Mouse (Mus musculus) hindbrain, embryonic 11.5 days (tissue): ENCODE data around the gene Zbtb8a. TPM values are rescaled to one million over a fixed set of nuclear protein-coding genes. Genes with fewer than 3 reads are reported as not detected.

Experiments used
- ATAC-seq: fragments of 200-750 bp; cut with Nextera tagmentation; 2 replicates; pipeline ENCODE4 v1.8.0; 2017; ENCODE audit warnings: mild to moderate bottlenecking, moderate TSS enrichment, moderate library complexity; ENCODE audit not compliant: low FRiP score
- DNase-seq: peaks from one replicate; pipeline ENCODE4 v3.0.0-alpha.2; 2015; ENCODE audit warnings: low spot score
- H3K27ac ChIP-seq: fragments of 300-500 bp; sonication (generic); 2 replicates; pipeline ENCODE4 v1.5.1; 2014; ENCODE audit warnings: mild to moderate bottlenecking, low read depth, low read length
- H3K27me3 ChIP-seq: fragments of 300-500 bp; sonication (generic); 2 replicates; pipeline ENCODE4 v1.6.1; 2014; ENCODE audit warnings: mild to moderate bottlenecking, low read length, moderate library complexity, mixed read lengths; ENCODE audit not compliant: control insufficient read depth, insufficient read depth
- H3K36me3 ChIP-seq: fragments of 300-500 bp; sonication (generic); 2 replicates; pipeline ENCODE4 v1.6.1; 2014; ENCODE audit warnings: mild to moderate bottlenecking, low read length, moderate library complexity, mixed read lengths; ENCODE audit not compliant: control insufficient read depth, insufficient read depth
- H3K4me1 ChIP-seq: fragments of 300-500 bp; sonication (generic); replicated peaks from 2 replicates; pipeline ENCODE4 v1.6.1; 2014; ENCODE audit warnings: low read length, mixed read lengths; ENCODE audit not compliant: control insufficient read depth, insufficient read depth
- H3K4me2 ChIP-seq: fragments of 300-500 bp; sonication (generic); replicated peaks from 2 replicates; pipeline ENCODE4 v1.6.1; 2014; ENCODE audit warnings: mild to moderate bottlenecking, low read depth, low read length
- H3K4me3 ChIP-seq: fragments of 300-500 bp; sonication (generic); 2 replicates; pipeline ENCODE4 v1.5.1; 2014; ENCODE audit warnings: low read depth, low read length
- H3K9ac ChIP-seq: fragments of 300-500 bp; sonication (generic); 2 replicates; pipeline ENCODE4 v1.6.1; 2014; ENCODE audit warnings: low read depth, low read length
- H3K9me3 ChIP-seq: fragments of 300-500 bp; sonication (generic); 2 replicates; pipeline ENCODE4 v1.6.1; 2016; ENCODE audit warnings: low read length; ENCODE audit not compliant: control insufficient read depth
- WGBS: fragments of 180-500 bp; shearing (Covaris S2); extraction: QIAGEN DNeasy Blood & Tissue Kit; methylation state at CpG from one replicate; pipeline ENCODE4 v1.1.7; 2014; 5-methylcytosine and 5-hydroxymethylcytosine counted together
- polyA plus RNA-seq: library from polyadenylated mRNA; unstranded; fragments of >200 nt; fragmentation: Nextera tagmentation; extraction: Ambion mirVana; gene quantifications from 2 replicates; pipeline ENCODE4 v1.2.1, GENCODE M21; 2014

Zbtb8a gene
- polyA plus RNA-seq, 1 experiment from 2014 or later = 11.5 TPM

DNA sequence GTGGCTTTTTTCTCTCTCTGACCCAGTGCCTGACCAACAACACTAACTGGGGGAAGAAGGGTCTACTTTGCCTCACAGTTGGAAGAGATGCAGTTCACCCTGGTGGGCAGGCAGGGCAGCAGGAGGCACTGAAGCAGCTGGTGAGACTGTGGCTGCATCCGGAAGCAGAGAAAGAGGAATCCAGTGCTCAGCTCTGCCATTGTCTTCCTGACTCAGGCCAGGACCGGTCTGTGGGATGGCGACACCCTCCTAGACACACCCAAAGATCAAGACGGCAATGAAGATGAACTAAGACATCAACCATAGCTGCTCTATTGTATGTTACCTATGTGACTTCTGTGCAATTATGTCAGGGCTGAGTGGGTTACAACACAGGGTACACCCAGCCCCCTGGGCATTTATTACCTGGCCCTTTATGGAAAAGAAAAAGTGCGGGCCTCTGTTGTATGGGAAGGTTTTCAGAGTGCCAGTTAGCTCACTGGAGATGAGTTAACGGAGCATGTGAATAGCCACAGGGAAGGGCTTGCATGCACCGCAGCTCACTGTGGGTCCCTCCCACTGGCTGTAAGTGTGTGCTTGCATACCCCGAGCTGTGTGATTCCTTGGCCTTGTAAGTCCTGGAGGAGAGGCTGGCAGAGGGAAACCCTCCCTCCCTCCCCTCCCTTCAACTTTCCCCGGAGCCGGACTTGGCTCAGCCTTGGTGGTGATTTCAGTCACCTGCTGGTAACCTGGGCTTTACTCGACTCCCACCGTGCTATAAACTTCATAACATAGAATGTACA lies 16.4 kb upstream of the Zbtb8a start:
- Histone ChIP-seq H3K4me3 (no peak overlapping the region), H3K27ac (no peak overlapping the region), H3K27me3 (no peaks in the 10 kb centered on the region), H3K36me3 (no peaks in the 10 kb centered on the region), H3K9ac (no peak overlapping the region), H3K9me3 (no peaks in the 10 kb centered on the region), H3K4me2 (no peak overlapping the region), H3K4me1 (no peaks in the 10 kb centered on the region)
- WGBS = 50% methylated on average over 12 of the region's 12 CpGs
- DNase-seq = no peak
- ATAC-seq = no peak

GRCm38 (mm10) chr4:129390936-129391557 lies 13.1 kb upstream of the Zbtb8a start:
- Histone ChIP-seq H3K9me3 (no peaks in the 10 kb centered on the region), H3K27ac (no peak overlapping the region), H3K4me2 (no peak overlapping the region), H3K36me3 (no peaks in the 10 kb centered on the region), H3K9ac (no peak overlapping the region), H3K27me3 (no peaks in the 10 kb centered on the region), H3K4me1 (0 out of 2 replicates have a peak, but pooled peaks cover 3% of the 10 kb centered on the region), H3K4me3 (no peak overlapping the region)
- ATAC-seq (no peak), DNase-seq (no peak)
- 91% methylated on average over 7 of the region's 7 CpGs for WGBS

DNA sequence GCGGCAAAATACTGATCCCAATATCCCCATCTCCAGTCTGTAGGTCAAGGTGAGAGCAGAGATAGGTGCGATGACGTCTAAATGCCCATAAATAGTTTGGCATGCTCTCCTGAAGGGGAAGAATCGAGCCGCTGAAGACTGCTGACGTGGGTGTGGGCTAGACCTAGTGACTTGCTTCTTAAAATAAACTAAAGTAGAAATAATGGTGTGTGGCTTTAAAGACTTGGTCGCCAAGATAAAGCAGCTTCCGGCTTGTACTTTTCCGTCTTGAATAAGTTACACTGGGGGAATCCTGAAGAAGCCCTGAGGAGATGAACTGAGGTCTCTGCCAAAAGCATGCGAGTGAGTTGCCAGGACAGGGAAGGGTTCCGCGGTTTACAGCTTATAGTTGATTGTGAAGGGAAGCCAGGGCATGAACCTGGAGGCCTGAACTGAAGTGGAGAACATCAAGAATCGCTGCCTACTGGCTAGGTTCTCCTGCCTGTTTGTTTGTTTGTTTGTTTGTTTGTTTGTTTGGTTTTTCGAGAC lies 12.4 kb upstream of the Zbtb8a start:
- Histone ChIP-seq H3K4me2 (no peak overlapping the region), H3K9me3 (no peaks in the 10 kb centered on the region), H3K4me1 (0 out of 2 replicates have a peak, but pooled peaks cover 3% of the 10 kb centered on the region), H3K9ac (no peak overlapping the region), H3K4me3 (no peak overlapping the region), H3K27ac (no peak overlapping the region), H3K36me3 (no peaks in the 10 kb centered on the region), H3K27me3 (no peaks in the 10 kb centered on the region)
- no peak for ATAC-seq
- 91% methylated on average over 14 of the region's 14 CpGs for WGBS
- no peak for DNase-seq

- 0 out of 2 replicates have a peak, but pooled peaks cover 3% of the 10 kb centered on the region for H3K4me1 ChIP-seq
- ATAC-seq (no peak), DNase-seq (peak; percentile 65)
- no peak overlapping the region for H3K4me3 ChIP-seq
- H3K27ac ChIP-seq = no peak overlapping the region
- H3K9me3 ChIP-seq = no peaks in the 10 kb centered on the region
- 55% methylated on average over 5 of the region's 5 CpGs for WGBS
- no peaks in the 10 kb centered on the region for H3K36me3 ChIP-seq
- H3K4me2 ChIP-seq = no peak overlapping the region
- no peaks in the 10 kb centered on the region for H3K27me3 ChIP-seq
- no peak overlapping the region for H3K9ac ChIP-seq
Observed at GRCm38 (mm10) chr4:129388404-129388803, 10.5 kb upstream of the Zbtb8a start.

DNA sequence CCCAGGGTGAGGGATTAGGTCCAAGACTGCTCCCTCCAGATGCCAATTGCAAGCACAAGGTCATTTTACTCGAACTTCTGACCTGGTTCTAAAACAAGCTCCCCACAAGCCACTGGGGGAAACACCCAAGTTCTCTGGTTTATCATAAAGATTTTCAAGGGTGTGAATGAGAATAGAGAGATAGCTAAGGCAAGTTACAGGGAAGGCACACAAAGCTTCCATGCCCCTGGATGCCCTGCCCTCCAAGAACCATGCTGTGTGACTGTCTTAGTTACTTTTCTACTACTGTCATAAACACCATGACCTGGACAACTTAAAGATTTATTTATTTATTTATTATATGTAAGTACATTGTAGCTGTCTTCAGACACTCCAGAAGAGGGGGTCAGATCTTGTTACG lies 9.1 kb upstream of the Zbtb8a start:
- no peak overlapping the region for H3K27ac ChIP-seq
- 72% methylated on average over 1 of the region's 2 CpGs for WGBS
- no peaks in the 10 kb centered on the region for H3K27me3 ChIP-seq
- no peak overlapping the region for H3K4me3 ChIP-seq
- H3K4me1 ChIP-seq = 0 out of 2 replicates have a peak, but pooled peaks cover 3% of the 10 kb centered on the region
- DNase-seq = no peak
- no peak overlapping the region for H3K4me2 ChIP-seq
- no peaks in the 10 kb centered on the region for H3K9me3 ChIP-seq
- ATAC-seq = no peak
- H3K9ac ChIP-seq = no peak overlapping the region
- H3K36me3 ChIP-seq = no peaks in the 10 kb centered on the region

DNA sequence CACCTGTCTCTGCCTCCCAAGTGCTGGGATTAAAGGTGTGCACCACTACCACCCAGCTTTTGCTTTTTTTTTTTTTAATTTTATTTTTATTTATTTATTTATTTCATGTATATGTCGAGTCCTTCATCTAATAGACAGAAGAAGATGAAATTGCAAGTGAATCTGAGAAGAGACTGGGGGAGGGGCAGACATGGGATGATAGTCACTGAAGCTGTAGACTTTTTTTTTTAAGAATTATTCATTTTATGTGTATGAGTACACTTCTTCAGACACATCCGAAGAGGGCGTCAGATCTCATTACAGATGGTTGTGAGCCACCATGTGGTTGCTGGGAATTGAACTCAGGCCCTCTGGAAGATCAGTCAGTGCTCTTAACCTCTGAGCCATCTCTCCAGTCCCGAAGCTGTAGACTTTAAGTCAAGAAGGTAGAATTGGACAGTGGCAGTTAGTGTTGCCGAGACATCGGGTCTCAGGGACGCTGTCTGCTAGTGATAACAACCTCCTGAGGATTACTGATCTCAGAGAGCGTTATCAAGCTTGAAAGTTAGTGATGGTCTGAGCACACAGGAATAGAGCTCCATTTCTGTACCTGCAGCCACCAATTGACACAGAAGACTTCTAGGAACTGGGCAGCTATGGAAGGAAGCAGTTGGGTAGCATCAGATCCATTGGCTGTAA lies 8.5 kb upstream of the Zbtb8a start:
- Histone ChIP-seq H3K27me3 (no peaks in the 10 kb centered on the region), H3K36me3 (no peaks in the 10 kb centered on the region), H3K4me2 (no peak overlapping the region), H3K4me1 (0 out of 2 replicates have a peak, but pooled peaks cover 3% of the 10 kb centered on the region), H3K4me3 (no peak overlapping the region), H3K9ac (no peak overlapping the region), H3K27ac (no peak overlapping the region), H3K9me3 (no peaks in the 10 kb centered on the region)
- DNase-seq = no peak
- WGBS = 90% methylated on average over 8 of the region's 8 CpGs
- ATAC-seq = no peak

DNA sequence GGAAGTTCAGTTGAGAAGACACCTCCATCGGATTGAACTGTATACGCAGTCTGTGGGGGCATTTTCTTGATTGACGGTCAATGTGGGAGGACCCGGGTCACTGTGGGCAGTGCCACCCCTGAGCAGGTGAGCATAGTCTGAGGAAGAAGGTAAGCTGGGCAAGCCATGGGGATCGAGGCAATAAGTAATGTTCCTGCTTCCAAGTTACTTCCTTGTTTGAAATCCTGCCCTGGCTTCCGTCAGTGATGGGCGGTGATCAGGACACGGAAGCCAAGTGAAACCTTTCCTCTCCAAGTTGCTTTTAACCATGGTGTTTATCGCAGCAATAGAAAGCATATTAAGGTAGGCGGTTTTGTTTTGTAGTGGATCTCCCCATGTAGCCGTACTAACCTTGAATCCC lies 7.8 kb upstream of the Zbtb8a start:
- Histone ChIP-seq H3K4me3 (no peak overlapping the region), H3K27ac (no peak overlapping the region), H3K36me3 (no peaks in the 10 kb centered on the region), H3K4me2 (no peak overlapping the region), H3K9me3 (no peaks in the 10 kb centered on the region), H3K9ac (no peak overlapping the region), H3K4me1 (0 out of 2 replicates have a peak, but pooled peaks cover 3% of the 10 kb centered on the region), H3K27me3 (no peaks in the 10 kb centered on the region)
- 88% methylated on average over 11 of the region's 11 CpGs for WGBS
- DNase-seq (no peak), ATAC-seq (no peak)

DNA sequence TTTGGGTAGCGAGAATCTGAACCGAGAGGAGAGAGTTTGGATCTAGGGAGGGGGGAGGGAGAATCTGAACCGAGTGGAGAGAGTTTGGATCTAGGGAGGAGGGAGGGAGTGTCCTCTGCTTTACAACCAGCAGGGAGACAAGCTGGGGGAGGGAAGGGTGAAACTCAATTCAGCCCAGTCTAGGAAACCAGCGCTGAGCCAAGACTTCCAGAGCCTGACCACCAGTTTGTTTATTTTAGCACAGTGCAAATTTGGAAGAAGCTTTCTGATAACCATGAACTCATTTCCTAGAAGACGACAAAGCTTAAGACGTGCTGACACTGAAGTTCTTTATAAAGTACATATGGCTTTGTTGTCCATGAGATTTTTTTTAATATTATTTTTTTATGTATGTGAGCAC lies 6.5 kb upstream of the Zbtb8a start:
- H3K36me3 ChIP-seq = no peaks in the 10 kb centered on the region
- no peak overlapping the region for H3K4me3 ChIP-seq
- ATAC-seq = no peak
- no peak overlapping the region for H3K27ac ChIP-seq
- no peaks in the 10 kb centered on the region for H3K27me3 ChIP-seq
- no peak overlapping the region for H3K4me2 ChIP-seq
- H3K9ac ChIP-seq = no peak overlapping the region
- H3K4me1 ChIP-seq = 0 out of 2 replicates have a peak, but pooled peaks cover 3% of the 10 kb centered on the region
- 46% methylated on average over 6 of the region's 6 CpGs for WGBS
- H3K9me3 ChIP-seq = no peaks in the 10 kb centered on the region
- no peak for DNase-seq
